Mouse (Mus musculus) liver, postnatal 0 days (tissue): ENCODE results near the gene Plcb2. TPM values are rescaled to one million over a fixed set of nuclear protein-coding genes. Genes with fewer than 3 reads are reported as not detected.

Source experiments
- ATAC-seq: fragments of 200-750 bp; cut with Nextera tagmentation; 2 replicates; pipeline ENCODE4 v1.8.0; 2017; ENCODE audit warnings: mild to moderate bottlenecking, moderate library complexity
- DNase-seq: peaks from one replicate; pipeline ENCODE4 v3.0.0-alpha.2; 2016
- H3K27ac ChIP-seq: fragments of 300-500 bp; sonication (generic); 2 replicates; pipeline ENCODE4 v1.5.1; 2014; ENCODE audit warnings: antibody characterized with exemption, moderate library complexity, mild to moderate bottlenecking, low read depth
- H3K27me3 ChIP-seq: fragments of 300-500 bp; sonication (generic); 2 replicates; pipeline ENCODE4 v1.6.1; 2014; ENCODE audit warnings: low read length, control low read depth, mixed read lengths; ENCODE audit not compliant: insufficient read depth
- H3K36me3 ChIP-seq: fragments of 300-500 bp; sonication (generic); replicated peaks from 2 replicates; pipeline ENCODE4 v1.6.1; 2014; ENCODE audit warnings: mild to moderate bottlenecking, control low read depth, low read length, moderate library complexity, mixed read lengths; ENCODE audit not compliant: insufficient read depth
- H3K4me1 ChIP-seq: fragments of 300-500 bp; sonication (generic); 2 replicates; pipeline ENCODE4 v1.6.1; 2014; ENCODE audit warnings: antibody characterized with exemption, mild to moderate bottlenecking, control low read depth; ENCODE audit not compliant: insufficient read depth
- H3K4me2 ChIP-seq: fragments of 300-500 bp; sonication (generic); 2 replicates; pipeline ENCODE4 v1.6.1; 2014; ENCODE audit warnings: low read depth, mild to moderate bottlenecking, low read length, moderate library complexity, mixed read lengths
- H3K4me3 ChIP-seq: fragments of 300-500 bp; sonication (generic); 2 replicates; pipeline ENCODE4 v1.5.1; 2014; ENCODE audit warnings: low read depth, low read length
- H3K9ac ChIP-seq: fragments of 300-500 bp; sonication (generic); replicated peaks from 2 replicates; pipeline ENCODE4 v1.6.1; 2014; ENCODE audit warnings: mild to moderate bottlenecking, moderate library complexity
- H3K9me3 ChIP-seq: fragments of 300-500 bp; sonication (generic); 2 replicates; pipeline ENCODE4 v1.6.1; 2016; ENCODE audit warnings: mild to moderate bottlenecking, control low read depth, low read length, mixed read lengths
- CTCF ChIP-seq: sonication (generic); IDR thresholded peaks from 2 replicates; pipeline ENCODE4 v1.5.1; 2016; ENCODE audit warnings: antibody characterized with exemption, low read depth
- EP300 ChIP-seq: IDR thresholded peaks from 2 replicates; pipeline ENCODE4 v1.6.1; 2016; ENCODE audit warnings: antibody characterized with exemption, low read depth, mild to moderate bottlenecking
- WGBS: fragments of 180-500 bp; shearing (Covaris S2); extraction: QIAGEN DNeasy Blood & Tissue Kit; methylation state at CpG from one replicate; pipeline ENCODE4 v1.1.7; 2014; ENCODE audit not compliant: insufficient replicate concordance; 5-methylcytosine and 5-hydroxymethylcytosine counted together
- polyA plus RNA-seq: library from polyadenylated mRNA; unstranded; fragments of >200 nt; fragmentation: Nextera tagmentation; extraction: Ambion mirVana; gene quantifications from 2 replicates; pipeline ENCODE4 v1.2.1, GENCODE M21; 2015

Gene Plcb2
- polyA plus RNA-seq, 1 experiment from 2014 or later: 1.9 TPM

DNA sequence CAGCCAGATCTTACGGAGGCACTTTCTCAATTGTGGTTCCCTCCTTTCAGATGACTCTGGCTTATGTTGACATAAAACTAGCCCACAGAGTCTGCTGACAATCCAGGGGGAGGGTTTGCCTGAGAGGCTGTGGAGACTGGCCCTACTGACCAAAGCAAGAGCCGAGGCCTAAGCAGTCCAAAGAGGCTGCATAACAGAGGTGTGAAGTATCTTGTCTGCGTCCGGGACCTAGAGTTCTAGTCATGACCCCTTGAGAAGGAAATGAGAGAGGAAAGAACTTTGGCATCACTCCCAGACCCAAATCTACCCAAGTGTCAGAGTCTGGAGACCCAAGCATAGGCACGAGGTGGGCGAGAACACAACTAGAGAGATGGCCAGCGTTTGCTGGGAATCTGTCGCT, 41.5 kb downstream of the Plcb2 start:
- no peak for ATAC-seq
- 63% methylated on average over 8 of the region's 8 CpGs for WGBS
- H3K4me3 ChIP-seq: no peak overlapping the region
- H3K9ac ChIP-seq: no peak overlapping the region
- no peak for TF ChIP-seq CTCF
- TF ChIP-seq EP300: no peak
- H3K27ac ChIP-seq: no peak overlapping the region
- no peaks in the 10 kb centered on the region for H3K36me3 ChIP-seq
- no peaks in the 10 kb centered on the region for H3K9me3 ChIP-seq
- no peaks in the 10 kb centered on the region for H3K4me1 ChIP-seq
- H3K27me3 ChIP-seq: no peaks in the 10 kb centered on the region
- no peak for DNase-seq
- no peak overlapping the region for H3K4me2 ChIP-seq

DNA sequence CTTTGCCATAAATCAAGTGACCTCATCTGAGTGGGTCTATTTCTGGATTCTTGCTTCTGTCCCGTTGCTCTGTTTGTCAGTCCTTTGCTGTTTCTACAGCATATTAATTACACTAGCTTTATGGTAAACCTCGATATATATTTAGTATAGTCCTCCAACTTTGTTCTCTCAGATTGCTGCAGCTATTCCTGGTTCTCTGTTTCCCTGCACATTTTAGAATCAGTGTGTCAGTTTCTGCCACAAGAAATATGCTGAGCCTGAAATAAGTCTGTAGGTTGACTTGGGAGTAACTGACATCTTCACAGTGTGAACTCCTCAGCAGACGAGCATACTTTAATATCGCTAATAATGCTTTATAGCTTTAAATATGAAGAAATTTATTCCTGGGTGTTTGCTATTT, 43.1 kb downstream of the Plcb2 start:
- no peaks in the 10 kb centered on the region for H3K4me1 ChIP-seq
- H3K4me3 ChIP-seq: no peak overlapping the region
- no peaks in the 10 kb centered on the region for H3K27me3 ChIP-seq
- no peaks in the 10 kb centered on the region for H3K9me3 ChIP-seq
- no peak for TF ChIP-seq CTCF
- TF ChIP-seq EP300: no peak
- DNase-seq: no peak
- no peak overlapping the region for H3K27ac ChIP-seq
- no peak overlapping the region for H3K9ac ChIP-seq
- no peaks in the 10 kb centered on the region for H3K36me3 ChIP-seq
- WGBS: 76% methylated on average over 4 of the region's 4 CpGs
- no peak for ATAC-seq
- no peak overlapping the region for H3K4me2 ChIP-seq

DNA sequence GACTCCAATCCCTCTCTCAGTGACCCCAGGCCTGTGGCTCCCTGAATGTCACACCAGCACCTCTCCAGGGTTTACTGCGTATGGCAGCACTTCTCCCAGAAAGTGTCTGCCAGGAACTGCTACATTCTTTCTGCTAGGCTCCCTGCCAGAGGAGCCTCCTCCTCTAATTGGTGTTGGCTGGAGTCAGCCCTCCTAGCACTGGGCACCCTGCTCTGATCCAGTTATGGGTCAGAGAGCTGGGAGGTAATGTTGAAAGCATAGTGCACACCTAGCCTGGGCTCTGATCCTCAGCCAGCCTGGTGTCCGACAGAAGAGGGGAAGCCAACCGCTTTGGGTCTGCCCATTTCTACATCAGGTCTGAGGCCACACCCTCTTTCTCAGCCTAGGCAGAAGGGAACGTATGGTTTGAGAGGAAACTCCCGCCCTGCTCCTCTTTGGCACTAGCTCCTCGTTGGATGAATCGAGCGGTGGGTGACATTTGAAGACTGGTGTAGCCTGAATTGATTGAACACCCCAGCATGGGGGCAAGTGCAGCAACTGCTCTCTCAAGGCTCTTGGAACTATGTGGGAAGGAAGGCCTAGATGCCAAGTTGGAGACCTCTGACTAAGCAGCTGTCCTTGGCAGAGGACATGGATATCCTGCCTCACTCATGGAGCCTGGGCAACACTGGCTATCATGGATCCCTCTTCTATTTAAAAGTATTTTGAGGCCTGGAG, 45.5 kb downstream of the Plcb2 start:
- no peak overlapping the region for H3K4me3 ChIP-seq
- ATAC-seq (no peak), DNase-seq (no peak)
- H3K27ac ChIP-seq: no peak overlapping the region
- no peak overlapping the region for H3K9ac ChIP-seq
- no peaks in the 10 kb centered on the region for H3K9me3 ChIP-seq
- TF ChIP-seq CTCF: no peak
- TF ChIP-seq EP300: no peak
- H3K4me1 ChIP-seq: peaks cover 1% of the 10 kb centered on the region
- no peak overlapping the region for H3K4me2 ChIP-seq
- 49% methylated on average over 8 of the region's 8 CpGs for WGBS
- peaks cover 12% of the 10 kb centered on the region for H3K27me3 ChIP-seq
- no peaks in the 10 kb centered on the region for H3K36me3 ChIP-seq

DNA sequence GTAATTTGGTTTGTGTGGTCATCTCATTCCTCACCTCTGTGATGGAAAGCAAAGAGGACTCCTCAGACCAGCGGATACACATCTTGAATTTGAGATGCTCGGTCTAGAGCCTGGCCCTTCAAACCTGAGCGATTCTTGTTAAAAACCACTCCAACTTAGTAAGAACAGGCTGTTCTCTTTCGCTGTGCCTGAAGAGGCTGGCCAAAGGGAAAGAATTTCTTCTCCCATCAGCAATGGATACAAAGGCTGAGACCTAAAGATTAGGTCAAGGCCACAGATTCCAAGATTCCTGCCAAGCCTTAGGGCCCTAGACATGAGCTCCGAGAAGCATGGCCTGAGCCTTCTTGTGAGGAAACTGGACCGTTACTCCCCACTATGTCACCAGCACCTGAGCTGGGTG, 47.3 kb downstream of the Plcb2 start:
- H3K4me1 ChIP-seq: peaks cover 13% of the 10 kb centered on the region
- DNase-seq (no peak), ATAC-seq (no peak)
- H3K4me2 ChIP-seq: no peak overlapping the region
- H3K9me3 ChIP-seq: no peaks in the 10 kb centered on the region
- no peak overlapping the region for H3K4me3 ChIP-seq
- TF ChIP-seq CTCF (no peak), EP300 (no peak)
- no peak overlapping the region for H3K9ac ChIP-seq
- H3K27ac ChIP-seq: no peak overlapping the region
- peaks cover 30% of the 10 kb centered on the region for H3K27me3 ChIP-seq
- 86% methylated on average over 6 of the region's 6 CpGs for WGBS
- no peaks in the 10 kb centered on the region for H3K36me3 ChIP-seq

DNA sequence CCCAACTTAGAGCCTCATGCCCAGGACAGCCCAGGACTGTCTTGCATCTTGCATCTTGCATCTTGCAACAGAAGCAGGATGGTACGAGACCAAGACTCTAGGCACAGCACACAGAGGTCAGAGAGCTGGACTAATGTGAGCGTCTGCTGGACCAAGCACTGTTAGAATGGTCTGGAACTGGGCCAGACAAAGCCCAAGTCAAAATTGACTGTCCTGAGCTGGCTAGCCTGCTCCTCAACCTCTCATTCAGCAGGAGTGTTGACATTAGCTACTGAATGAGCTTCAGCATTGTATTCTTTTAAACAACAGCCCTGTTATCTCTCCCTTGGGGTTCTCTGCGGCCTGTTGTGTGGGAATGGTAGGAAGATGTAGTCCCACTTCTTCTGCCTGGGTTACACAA, 48.7 kb downstream of the Plcb2 start:
- DNase-seq (no peak), ATAC-seq (no peak)
- Histone ChIP-seq H3K36me3 (no peaks in the 10 kb centered on the region), H3K9me3 (no peaks in the 10 kb centered on the region), H3K27ac (no peak overlapping the region), H3K4me2 (no peak overlapping the region), H3K4me3 (no peak overlapping the region), H3K4me1 (peaks cover 13% of the 10 kb centered on the region), H3K9ac (no peak overlapping the region), H3K27me3 (peaks cover 41% of the 10 kb centered on the region)
- TF ChIP-seq CTCF (no peak), EP300 (no peak)
- WGBS: 70% methylated on average over 3 of the region's 3 CpGs

DNA sequence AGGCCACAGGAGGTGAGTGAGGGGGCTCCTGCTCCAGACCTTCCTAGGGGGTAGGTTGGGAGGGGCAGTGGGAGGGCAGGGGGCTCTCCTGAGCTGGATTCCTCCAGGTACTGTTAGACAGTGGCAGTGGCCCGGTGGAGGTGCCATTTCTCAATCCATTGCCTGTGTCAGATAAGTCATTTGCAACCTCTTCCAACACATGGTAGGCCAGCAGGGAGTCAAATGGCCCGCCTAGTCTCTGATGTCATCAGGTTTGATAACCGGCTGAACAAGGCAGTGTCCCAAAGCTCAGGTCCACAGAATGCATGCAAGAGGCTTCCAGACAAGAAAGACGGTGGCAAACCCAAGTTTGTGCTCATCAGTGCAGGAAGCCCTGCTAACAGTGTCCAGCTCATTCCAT, 50.4 kb downstream of the Plcb2 start:
- H3K4me1 ChIP-seq: peaks cover 13% of the 10 kb centered on the region
- ATAC-seq (peak; percentile 83), DNase-seq (peak; percentile 48)
- H3K9me3 ChIP-seq: no peaks in the 10 kb centered on the region
- no peaks in the 10 kb centered on the region for H3K36me3 ChIP-seq
- H3K4me2 ChIP-seq: peak overlapping the region; percentile 90
- H3K4me3 ChIP-seq: peak overlapping the region; percentile 56
- WGBS: 18% methylated on average over 4 of the region's 4 CpGs
- TF ChIP-seq CTCF: no peak
- no peak for TF ChIP-seq EP300
- peak overlapping the region; percentile 57 for H3K9ac ChIP-seq
- H3K27me3 ChIP-seq: peaks cover 52% of the 10 kb centered on the region
- H3K27ac ChIP-seq: no peak overlapping the region
